Mouse (Mus musculus) small intestine, adult 2 months (tissue): ENCODE results near the gene Foxn3.

ENCODE experiments used
- CTCF ChIP-seq: fragments of 200-500 bp; IDR thresholded peaks from 2 replicates; pipeline ENCODE4 v1.5.1; 2012; ENCODE audit warnings: low read depth, mild to moderate bottlenecking, control low read depth, inconsistent platforms, low read length, moderate library complexity, mixed read lengths; ENCODE audit not compliant: insufficient replicate concordance, insufficient read length; ENCODE audit errors: extremely low read depth
- POLR2A ChIP-seq: fragments of 200-500 bp; IDR thresholded peaks from 2 replicates; pipeline ENCODE4 v1.6.1; 2012; ENCODE audit warnings: low read depth, mild to moderate bottlenecking, control low read depth, inconsistent platforms, low read length, moderate library complexity

GRCm38 (mm10) chr12:99573036-99573435 is 9.7 kb upstream of the Foxn3 start:
- TF ChIP-seq CTCF (no peak), POLR2A (no peak)
